Mouse (Mus musculus) hindbrain, embryonic 16.5 days (tissue): ENCODE measurements around the gene Gm42417. TPM values are rescaled to one million over a fixed set of nuclear protein-coding genes. Genes with fewer than 3 reads are reported as not detected.

Source experiments
- ATAC-seq: fragments of 200-750 bp; cut with Nextera tagmentation; 2 replicates; pipeline ENCODE4 v1.8.0; 2017; ENCODE audit warnings: moderate TSS enrichment, moderate library complexity
- H3K27ac ChIP-seq: fragments of 300-500 bp; sonication (generic); 2 replicates; pipeline ENCODE4 v1.5.1; 2014; ENCODE audit warnings: low read depth, mild to moderate bottlenecking, control low read depth, low read length, moderate library complexity
- H3K27me3 ChIP-seq: fragments of 300-500 bp; sonication (generic); replicated peaks from 2 replicates; pipeline ENCODE4 v1.6.1; 2014; ENCODE audit warnings: low read length; ENCODE audit not compliant: control insufficient read depth, insufficient read depth
- H3K36me3 ChIP-seq: fragments of 300-500 bp; sonication (generic); 2 replicates; pipeline ENCODE4 v1.6.1; 2014; ENCODE audit warnings: mild to moderate bottlenecking, low read length, moderate library complexity, mixed read lengths; ENCODE audit not compliant: control insufficient read depth, insufficient read depth
- H3K4me1 ChIP-seq: fragments of 300-500 bp; sonication (generic); 2 replicates; pipeline ENCODE4 v1.6.1; 2014; ENCODE audit warnings: low read depth, low read length; ENCODE audit not compliant: control insufficient read depth, insufficient read depth
- H3K4me2 ChIP-seq: fragments of 300-500 bp; sonication (generic); 2 replicates; pipeline ENCODE4 v1.6.1; 2014; ENCODE audit warnings: mild to moderate bottlenecking, low read length, control low read depth, moderate library complexity
- H3K4me3 ChIP-seq: fragments of 300-500 bp; sonication (generic); 2 replicates; pipeline ENCODE4 v1.5.1; 2014; ENCODE audit warnings: mild to moderate bottlenecking, low read length, control low read depth, moderate library complexity
- H3K9ac ChIP-seq: fragments of 300-500 bp; sonication (generic); 2 replicates; pipeline ENCODE4 v1.6.1; 2014; ENCODE audit warnings: low read depth, mild to moderate bottlenecking, control low read depth, low read length, moderate library complexity
- H3K9me3 ChIP-seq: fragments of 300-500 bp; sonication (generic); 2 replicates; pipeline ENCODE4 v1.6.1; 2014; ENCODE audit warnings: mild to moderate bottlenecking, low read length, moderate library complexity; ENCODE audit not compliant: control insufficient read depth
- WGBS: fragments of 180-500 bp; shearing (Covaris S2); extraction: QIAGEN DNeasy Blood & Tissue Kit; methylation state at CpG from one replicate; pipeline ENCODE4 v1.1.7; 2014; 5-methylcytosine and 5-hydroxymethylcytosine counted together
- polyA plus RNA-seq: library from polyadenylated mRNA; unstranded; fragments of >200 nt; fragmentation: Nextera tagmentation; extraction: Ambion mirVana; gene quantifications from 2 replicates; pipeline ENCODE4 v1.2.1, GENCODE M21; 2015

The Gm42417 gene
- polyA plus RNA-seq, 1 experiment from 2014 or later, result 0.30 TPM

GRCm38 (mm10) chr1:36558031-36558993, 19.1 kb upstream of the Gm42417 start, which contains the start of gene Sema4c:
TSS of gene Sema4c (minus strand) at chr1:36558349.
- no peaks in the 10 kb centered on the region for H3K9me3 ChIP-seq
- peaks cover 28% of the 10 kb centered on the region for H3K4me1 ChIP-seq
- H3K4me2 ChIP-seq, result peak within 1 kb of the TSS; percentile 87
- peak within 1 kb of the TSS; percentile 96 for H3K27ac ChIP-seq
- H3K27me3 ChIP-seq, result no peaks in the 10 kb centered on the region
- peak within 1 kb of the TSS; percentile 95 for H3K9ac ChIP-seq
- H3K36me3 ChIP-seq, result peaks cover 4% of the 10 kb centered on the region
- peak; percentile 59 for ATAC-seq
- under 1% methylated on average over 67 of the region's 69 CpGs for WGBS
- H3K4me3 ChIP-seq, result peak within 1 kb of the TSS; percentile 84

DNA sequence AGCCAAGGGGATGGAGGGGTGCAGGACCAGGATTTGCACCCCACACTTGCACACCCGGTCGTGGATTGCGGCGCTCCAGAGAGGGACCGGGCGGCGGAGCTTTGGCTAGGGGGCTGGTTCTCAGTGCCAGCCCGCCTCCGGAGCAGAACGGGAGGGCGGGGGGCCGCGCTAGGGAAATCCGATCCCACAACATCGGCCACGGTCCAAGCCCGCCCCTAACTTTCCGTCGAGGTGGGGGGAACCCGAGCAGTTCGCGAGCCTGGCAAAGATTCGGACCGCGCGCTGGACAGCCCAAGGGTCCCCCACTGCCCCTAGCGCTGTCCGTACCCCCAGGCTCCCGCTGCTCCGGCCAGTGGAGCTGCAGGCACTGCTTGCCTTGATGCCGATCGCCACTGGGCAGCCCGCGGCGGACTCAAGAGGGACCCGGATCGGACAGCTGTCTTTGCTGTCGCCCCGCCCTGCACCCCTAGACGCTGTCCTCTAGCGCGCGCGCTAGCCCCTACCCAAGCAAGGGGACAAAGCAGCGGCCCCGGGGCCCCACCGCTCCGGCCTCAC, 18.3 kb upstream of the Gm42417 start:
- Histone ChIP-seq H3K4me2 (peak overlapping the region; percentile 87), H3K36me3 (peaks cover 12% of the 10 kb centered on the region), H3K9me3 (no peaks in the 10 kb centered on the region), H3K9ac (peak overlapping the region; percentile 95), H3K4me1 (peaks cover 28% of the 10 kb centered on the region), H3K27ac (peak overlapping the region; percentile 96), H3K4me3 (peak overlapping the region; percentile 84), H3K27me3 (no peaks in the 10 kb centered on the region)
- WGBS, result 0% methylated on average over 38 of the region's 48 CpGs
- peak; percentile 70 for ATAC-seq

DNA sequence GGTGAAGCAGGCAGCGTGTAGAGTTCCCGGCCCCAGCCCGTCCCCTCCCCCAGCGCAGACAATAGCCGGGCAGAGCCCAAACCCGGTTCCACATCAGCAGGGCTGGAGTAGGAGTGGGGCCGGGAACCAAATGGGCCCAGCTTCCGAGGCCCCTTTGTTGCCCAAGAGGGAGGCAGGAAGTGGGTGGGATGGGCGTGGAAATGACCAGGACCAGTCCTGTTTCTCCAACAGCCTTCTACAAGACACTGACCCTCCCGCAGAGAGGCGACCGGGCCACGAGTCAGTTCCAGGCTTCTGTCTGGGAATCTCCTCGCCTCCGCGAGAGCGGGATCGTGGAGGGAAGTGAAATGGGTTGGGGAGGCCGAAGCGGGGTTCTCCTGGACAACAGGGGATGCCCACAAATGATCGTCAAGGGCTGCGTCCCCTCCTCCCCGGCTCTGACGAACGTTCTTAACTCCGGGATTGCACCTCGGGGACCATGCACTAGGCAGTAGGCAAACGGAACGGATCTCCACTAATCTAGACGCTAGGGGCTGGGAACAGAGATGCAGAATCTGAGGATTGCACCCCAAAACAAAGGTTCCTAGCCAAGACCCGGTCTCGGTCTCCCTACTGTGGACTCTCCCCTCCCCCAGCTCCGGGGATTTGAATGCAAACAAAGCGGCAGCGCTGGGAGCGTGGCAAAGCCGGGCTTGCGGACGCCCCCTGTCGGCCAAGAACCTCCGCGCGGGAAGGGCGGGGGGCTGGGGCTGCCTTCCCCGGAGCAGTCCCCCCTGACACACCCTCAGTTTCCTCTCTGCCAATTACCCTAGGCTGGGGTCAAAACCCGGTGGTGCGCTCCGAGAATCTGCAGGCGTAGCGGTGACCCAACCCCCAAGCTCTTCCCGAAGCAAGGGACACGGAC, 17.6 kb upstream of the Gm42417 start:
- Histone ChIP-seq H3K4me2 (peak overlapping the region; percentile 87), H3K9ac (peak overlapping the region; percentile 95), H3K27me3 (no peaks in the 10 kb centered on the region), H3K4me1 (peaks cover 28% of the 10 kb centered on the region), H3K27ac (peak overlapping the region; percentile 96), H3K9me3 (no peaks in the 10 kb centered on the region), H3K36me3 (peaks cover 18% of the 10 kb centered on the region), H3K4me3 (peak overlapping the region; percentile 84)
- under 1% methylated on average over 49 of the region's 52 CpGs for WGBS
- peak; percentile 71 for ATAC-seq

DNA sequence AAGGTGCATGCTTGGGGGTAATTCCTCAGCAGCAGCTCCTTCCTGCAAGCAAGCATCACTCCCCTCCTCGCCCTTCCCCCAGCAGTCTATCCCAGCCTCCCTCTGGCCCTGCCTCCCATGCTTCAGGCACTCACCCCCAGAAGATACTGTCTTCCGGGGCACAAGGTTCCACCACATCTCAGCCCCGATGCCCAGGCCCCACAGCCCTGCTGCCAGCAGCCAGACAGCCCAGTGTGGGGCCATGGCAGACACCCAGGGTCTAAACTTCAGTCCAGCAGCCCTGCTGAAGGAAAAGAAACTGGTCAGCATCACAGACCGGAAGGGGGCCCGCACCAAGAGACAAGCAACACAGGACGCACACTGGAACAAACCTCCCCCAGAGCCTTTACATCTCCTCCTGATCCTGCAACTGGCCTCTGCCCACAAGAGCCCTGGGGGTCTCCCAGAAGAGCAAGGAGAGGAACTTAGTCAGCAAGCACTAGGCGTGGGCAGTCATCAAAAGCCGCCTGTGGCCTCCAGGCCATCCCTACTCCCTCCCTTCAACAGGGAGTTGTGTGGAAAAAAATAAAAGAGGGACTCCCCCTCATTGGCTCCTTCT, 16.7 kb upstream of the Gm42417 start:
- Histone ChIP-seq H3K4me3 (peak overlapping the region; percentile 84), H3K27ac (peak overlapping the region; percentile 96), H3K9me3 (no peaks in the 10 kb centered on the region), H3K9ac (peak overlapping the region; percentile 95), H3K27me3 (no peaks in the 10 kb centered on the region), H3K36me3 (peaks cover 27% of the 10 kb centered on the region), H3K4me2 (peak overlapping the region; percentile 87), H3K4me1 (peaks cover 28% of the 10 kb centered on the region)
- ATAC-seq, result no peak
- WGBS, result 1% methylated on average over 8 of the region's 8 CpGs

DNA sequence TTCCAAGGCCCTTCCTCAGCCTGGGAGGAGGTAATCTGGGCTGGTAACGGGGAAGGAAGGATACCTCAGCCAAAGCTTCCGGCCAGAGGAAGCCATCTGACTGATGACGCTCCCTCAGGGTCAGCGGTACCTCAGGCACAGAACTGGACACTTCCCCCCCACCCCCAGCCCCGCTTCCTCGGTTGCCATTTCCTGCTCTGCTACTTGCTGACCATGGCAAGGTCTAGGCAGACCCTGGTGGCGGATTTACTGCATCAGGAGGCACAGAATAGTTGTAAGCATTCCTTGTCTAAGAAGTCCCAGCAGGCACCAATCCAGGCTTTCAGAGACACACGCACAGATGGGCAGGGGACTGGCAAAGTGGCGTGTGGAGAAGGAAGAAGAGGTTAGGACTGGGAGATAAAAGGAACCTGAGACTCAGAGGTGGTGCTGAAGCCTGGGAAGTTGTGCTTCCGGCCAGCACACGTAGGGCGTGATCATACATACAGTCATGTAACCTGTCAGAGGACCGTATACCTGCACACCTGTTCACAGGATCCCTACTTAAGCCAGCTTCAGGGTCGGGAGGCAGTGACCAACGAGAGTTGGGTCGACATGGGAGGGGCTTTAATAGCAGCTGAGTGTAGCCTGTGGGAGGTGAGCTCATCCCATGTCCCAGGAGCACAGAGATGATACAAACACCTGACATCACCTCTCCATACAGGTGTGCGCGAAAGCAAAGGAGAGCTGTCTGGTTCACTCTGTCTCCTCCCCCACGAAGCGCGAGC, 15.6 kb upstream of the Gm42417 start:
- Histone ChIP-seq H3K4me2 (peak overlapping the region; percentile 87), H3K4me3 (peak overlapping the region; percentile 84; the same call in 1 of the 2 replicates), H3K9me3 (no peaks in the 10 kb centered on the region), H3K27ac (no peak overlapping the region), H3K9ac (no peak overlapping the region), H3K36me3 (peaks cover 31% of the 10 kb centered on the region), H3K27me3 (no peaks in the 10 kb centered on the region), H3K4me1 (peaks cover 28% of the 10 kb centered on the region)
- ATAC-seq, result no peak
- WGBS, result 59% methylated on average over 21 of the region's 21 CpGs

DNA sequence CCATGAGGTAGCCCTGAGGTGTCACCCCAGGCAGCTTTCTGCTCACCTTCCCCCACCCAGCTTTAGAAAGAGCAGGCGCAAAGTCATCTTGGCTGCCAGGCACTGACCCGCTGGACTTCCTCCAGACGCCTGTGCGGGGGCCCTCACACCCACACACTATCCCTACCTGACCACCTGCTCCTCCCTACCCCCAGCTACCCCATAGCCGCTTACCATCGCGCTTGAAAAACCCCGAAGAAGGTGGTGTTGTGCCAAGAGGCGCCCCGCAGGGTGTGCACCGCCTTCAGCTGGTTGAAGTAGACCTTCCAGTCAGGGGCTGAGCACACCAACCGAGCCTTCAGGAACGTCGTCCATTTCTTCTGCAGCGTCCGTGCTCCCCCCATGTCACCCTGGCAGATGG, 13.3 kb upstream of the Gm42417 start:
- H3K4me3 ChIP-seq, result no peak overlapping the region
- H3K27me3 ChIP-seq, result no peaks in the 10 kb centered on the region
- H3K27ac ChIP-seq, result peak overlapping the region; percentile 24; the same call in 1 of the 2 replicates
- 83% methylated on average over 16 of the region's 16 CpGs for WGBS
- H3K9me3 ChIP-seq, result no peaks in the 10 kb centered on the region
- H3K4me1 ChIP-seq, result peaks cover 27% of the 10 kb centered on the region
- H3K4me2 ChIP-seq, result no peak overlapping the region
- no peak for ATAC-seq
- peaks cover 37% of the 10 kb centered on the region for H3K36me3 ChIP-seq
- no peak overlapping the region for H3K9ac ChIP-seq

DNA sequence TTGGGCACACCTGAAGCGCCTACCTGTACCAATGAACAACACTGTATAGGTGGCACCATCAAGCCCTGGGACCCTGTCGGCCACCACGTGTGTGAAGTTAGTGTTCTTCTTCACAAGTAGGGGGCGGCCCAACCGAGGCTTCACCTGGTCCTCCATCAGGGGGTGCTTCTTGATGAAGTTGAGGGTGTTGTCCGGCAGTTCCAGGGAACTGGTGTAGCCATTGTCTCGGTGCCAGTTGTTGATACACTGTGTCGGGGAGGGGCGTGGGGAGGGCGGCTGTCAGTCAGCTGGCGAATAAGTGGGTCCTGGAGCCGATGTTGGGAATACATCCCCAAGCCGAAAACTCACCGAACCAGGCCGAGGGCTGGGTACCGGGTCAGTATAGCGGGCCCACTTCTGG, 12.7 kb upstream of the Gm42417 start:
- Histone ChIP-seq H3K4me2 (no peak overlapping the region), H3K9me3 (no peaks in the 10 kb centered on the region), H3K9ac (no peak overlapping the region), H3K27me3 (no peaks in the 10 kb centered on the region), H3K36me3 (peaks cover 37% of the 10 kb centered on the region), H3K4me3 (no peak overlapping the region), H3K4me1 (peaks cover 29% of the 10 kb centered on the region), H3K27ac (no peak overlapping the region)
- 90% methylated on average over 17 of the region's 17 CpGs for WGBS
- no peak for ATAC-seq
